8 mouse cellular contexts compared by ENCODE assay signal in the genomic region with DNA sequence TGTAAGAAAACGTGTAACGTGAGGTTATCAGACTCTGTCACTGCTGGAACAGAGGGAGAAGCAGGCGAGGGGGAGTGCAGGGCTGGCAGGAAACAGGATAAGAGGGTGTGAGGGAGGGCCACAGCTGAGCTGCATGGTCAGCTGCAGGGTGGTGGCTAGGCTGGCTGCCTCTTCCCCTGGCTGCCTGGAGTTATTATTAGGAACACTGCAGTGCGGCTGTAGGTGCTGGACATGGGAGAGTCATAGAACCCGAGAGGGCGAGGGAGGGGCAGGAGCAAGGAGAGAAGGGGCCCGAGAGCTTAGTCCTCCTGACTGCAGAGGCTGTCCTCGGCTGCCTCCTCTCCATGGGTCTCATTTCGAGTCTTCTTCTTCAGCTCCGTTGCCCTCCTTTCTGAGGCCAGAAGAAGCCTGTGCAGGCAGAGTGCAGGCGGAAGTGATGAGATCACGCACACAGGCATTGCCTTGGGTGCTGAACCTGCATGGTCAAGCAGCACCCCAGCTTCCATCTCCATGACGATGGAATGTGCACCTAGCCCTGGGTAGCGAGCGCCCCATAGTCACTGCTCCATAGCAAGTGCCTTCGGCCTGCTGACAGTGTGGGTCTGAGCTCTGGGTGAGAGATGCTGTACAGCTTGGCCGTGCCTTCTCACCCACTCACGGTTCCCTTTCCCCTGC. TPM values are rescaled to one million over a fixed set of nuclear protein-coding genes. Genes with fewer than 3 reads are reported as not detected.
DNase-seq lines count a peak whose midpoint lies in the region; ATAC-seq and TF ChIP-seq lines count a peak whose summit lies in the region.

No protein-coding gene starts in this region.

- no peak for TF ChIP-seq CTCF in lung, embryonic 14.5 days (IDR thresholded peaks at IDR 0.05; ENCODE audit: low read depth)
- no peak for TF ChIP-seq CTCF in thymus, adult 2 months (IDR thresholded peaks at IDR 0.05; ENCODE audit: borderline replicate concordance, control insufficient read depth, extremely low read depth, insufficient read depth, low read length, poor library complexity)

- peaks cover 10% of the 10 kb centered on the region; the same call in 1 of the 2 replicates for H3K4me1 ChIP-seq in lung, embryonic 14.5 days (ENCODE audit: insufficient read depth)
- H3K4me1 ChIP-seq in embryonic facial prominence, embryonic 10.5 days: peaks cover 61% of the 10 kb centered on the region
- peaks cover 59% of the 10 kb centered on the region for H3K4me1 ChIP-seq in heart, embryonic 13.5 days
- H3K4me1 ChIP-seq in midbrain, embryonic 12.5 days: peaks cover 40% of the 10 kb centered on the region
- peaks cover 26% of the 10 kb centered on the region for H3K4me1 ChIP-seq in thymus, adult 2 months (replicated peaks; ENCODE audit: control insufficient read depth, insufficient read depth, low read length)

- H3K36me3 ChIP-seq in lung, embryonic 14.5 days (ENCODE audit: insufficient read depth): peaks cover 22% of the 10 kb centered on the region
- peaks cover 73% of the 10 kb centered on the region for H3K36me3 ChIP-seq in embryonic facial prominence, embryonic 10.5 days (replicated peaks)
- H3K36me3 ChIP-seq in heart, embryonic 13.5 days: peaks cover 38% of the 10 kb centered on the region
- H3K36me3 ChIP-seq in midbrain, embryonic 12.5 days: peaks cover 33% of the 10 kb centered on the region
- peaks cover 13% of the 10 kb centered on the region for H3K36me3 ChIP-seq in thymus, adult 2 months (ENCODE audit: control insufficient read depth, insufficient read depth, low read length)

- H3K27me3 ChIP-seq in lung, embryonic 14.5 days (ENCODE audit: insufficient read depth, low read length): no peaks in the 10 kb centered on the region
- no peaks in the 10 kb centered on the region for H3K27me3 ChIP-seq in embryonic facial prominence, embryonic 10.5 days (replicated peaks; ENCODE audit: low read depth, poor library complexity, severe bottlenecking)
- no peaks in the 10 kb centered on the region for H3K27me3 ChIP-seq in heart, embryonic 13.5 days (replicated peaks)
- H3K27me3 ChIP-seq in midbrain, embryonic 12.5 days: no peaks in the 10 kb centered on the region
- H3K27me3 ChIP-seq in thymus, adult 2 months (ENCODE audit: control insufficient read depth, insufficient read depth, low read length): no peaks in the 10 kb centered on the region

- no peaks in the 10 kb centered on the region for H3K9me3 ChIP-seq in lung, embryonic 14.5 days (ENCODE audit: low read depth, low read length)
- H3K9me3 ChIP-seq in embryonic facial prominence, embryonic 10.5 days: no peaks in the 10 kb centered on the region
- no peaks in the 10 kb centered on the region for H3K9me3 ChIP-seq in heart, embryonic 13.5 days
- no peaks in the 10 kb centered on the region for H3K9me3 ChIP-seq in midbrain, embryonic 12.5 days

- peak overlapping the region; percentile 66 for H3K27ac ChIP-seq in lung, embryonic 14.5 days (ENCODE audit: low read depth)
- H3K27ac ChIP-seq in embryonic facial prominence, embryonic 10.5 days (replicated peaks): peak overlapping the region; percentile 51
- peak overlapping the region; percentile 96 for H3K27ac ChIP-seq in heart, embryonic 13.5 days (replicated peaks)
- 0 out of 2 replicates have a peak overlapping the region, but pooled peaks have one; percentile 35 for H3K27ac ChIP-seq in midbrain, embryonic 12.5 days (replicated peaks)
- H3K27ac ChIP-seq in thymus, adult 2 months (ENCODE audit: control insufficient read depth, insufficient read depth, low read length): no peak overlapping the region

- no peak for ATAC-seq in lung, embryonic 14.5 days (ENCODE audit: insufficient read depth)
- peak; percentile 34; the same call in 1 of the 2 replicates for ATAC-seq in heart, embryonic 13.5 days (ENCODE audit: extremely low read depth, insufficient number of reproducible peaks, low FRiP score, low TSS enrichment)
- no peak for ATAC-seq in midbrain, embryonic 12.5 days (ENCODE audit: low FRiP score, low read depth)

- peak overlapping the region; percentile 26 for H3K9ac ChIP-seq in lung, embryonic 14.5 days
- H3K9ac ChIP-seq in heart, embryonic 13.5 days: peak overlapping the region; percentile 88
- H3K9ac ChIP-seq in midbrain, embryonic 12.5 days (replicated peaks): peak overlapping the region; percentile 44

- TF ChIP-seq POLR2A in thymus, adult 2 months (IDR thresholded peaks at IDR 0.05; ENCODE audit: control insufficient read depth, extremely low read depth, insufficient read depth, low read length, poor library complexity): no peak

- no peak overlapping the region for H3K4me3 ChIP-seq in lung, embryonic 14.5 days (ENCODE audit: low read depth, low read length)
- peak overlapping the region; percentile 23 for H3K4me3 ChIP-seq in embryonic facial prominence, embryonic 10.5 days
- H3K4me3 ChIP-seq in heart, embryonic 13.5 days: peak overlapping the region; percentile 35
- no peak overlapping the region for H3K4me3 ChIP-seq in midbrain, embryonic 12.5 days
- no peak overlapping the region for H3K4me3 ChIP-seq in thymus, adult 2 months (ENCODE audit: control insufficient read depth, insufficient read depth, low read length)

- peak overlapping the region; percentile 32; the same call in 1 of the 2 replicates for H3K4me2 ChIP-seq in lung, embryonic 14.5 days
- H3K4me2 ChIP-seq in heart, embryonic 13.5 days: peak overlapping the region; percentile 96
- 0 out of 2 replicates have a peak overlapping the region, but pooled peaks have one; percentile 4 for H3K4me2 ChIP-seq in midbrain, embryonic 12.5 days (replicated peaks)

- WGBS in lung, embryonic 14.5 days: 50% methylated on average over 18 of the region's 18 CpGs
- 76% methylated on average over 18 of the region's 18 CpGs for WGBS in embryonic facial prominence, embryonic 10.5 days
- 26% methylated on average over 18 of the region's 18 CpGs for WGBS in heart, embryonic 13.5 days
- 72% methylated on average over 18 of the region's 18 CpGs for WGBS in midbrain, embryonic 12.5 days
- WGBS in thymus, adult 2 months: 77% methylated on average over 18 of the region's 18 CpGs

- DNase-seq in lung, embryonic 14.5 days: peak; percentile 43
- DNase-seq in lung, postnatal 25 days (ENCODE audit: low spot score): no peak
- no peak for DNase-seq in embryonic facial prominence, embryonic 10.5 days (ENCODE audit: low spot score)
- DNase-seq in kidney, postnatal 10 days: peak; percentile 62
- DNase-seq in thymus, adult 2 months: no peak
- DNase-seq in yolk sac, embryonic 10.5 days (ENCODE audit: low spot score): no peak

RNA-seq across cellular contexts. Expression of a gene that starts 3.3 kb away (rescaled TPM):
- polyA plus RNA-seq in lung, embryonic 14.5 days (2014; fragmentation: Nextera tagmentation; extraction: Ambion mirVana): 6.0 and 6.2 TPM in 2 replicates
- polyA plus RNA-seq in embryonic facial prominence, embryonic 10.5 days (2016; fragmentation: Nextera tagmentation; extraction: Ambion mirVana): 11.0 and 11.1 TPM in 2 replicates
- 9.4 and 9.5 TPM in 2 replicates for polyA plus RNA-seq in heart, embryonic 13.5 days (2015; fragmentation: Nextera tagmentation; extraction: Ambion mirVana)
- polyA plus RNA-seq in midbrain, embryonic 12.5 days (2016; fragmentation: Nextera tagmentation; extraction: Ambion mirVana): 18.7 and 18.8 TPM in 2 replicates
- polyA plus RNA-seq in thymus, adult 2 months (2012; rRNA removed): 90.4 and 94.6 TPM in 2 replicates

RNA-seq across cellular contexts. Expression of a gene that starts 16.7 kb away (rescaled TPM):
- polyA plus RNA-seq in lung, embryonic 14.5 days (2014; fragmentation: Nextera tagmentation; extraction: Ambion mirVana): 58.5 and 70.6 TPM in 2 replicates
- 94.1 and 99.4 TPM in 2 replicates for polyA plus RNA-seq in embryonic facial prominence, embryonic 10.5 days (2016; fragmentation: Nextera tagmentation; extraction: Ambion mirVana)
- 42.7 and 48.1 TPM in 2 replicates for polyA plus RNA-seq in heart, embryonic 13.5 days (2015; fragmentation: Nextera tagmentation; extraction: Ambion mirVana)
- polyA plus RNA-seq in midbrain, embryonic 12.5 days (2016; fragmentation: Nextera tagmentation; extraction: Ambion mirVana): 54.1 and 56.4 TPM in 2 replicates
- polyA plus RNA-seq in thymus, adult 2 months (2012; rRNA removed): 26.4 and 28.6 TPM in 2 replicates

RNA-seq across cellular contexts. Expression of a gene that starts 17.9 kb away (rescaled TPM):
- polyA plus RNA-seq in lung, embryonic 14.5 days (2014; fragmentation: Nextera tagmentation; extraction: Ambion mirVana): 1,954 TPM in 2 replicates
- polyA plus RNA-seq in embryonic facial prominence, embryonic 10.5 days (2016; fragmentation: Nextera tagmentation; extraction: Ambion mirVana): 2,731 and 2,955 TPM in 2 replicates
- 4,266 and 4,534 TPM in 2 replicates for polyA plus RNA-seq in heart, embryonic 13.5 days (2015; fragmentation: Nextera tagmentation; extraction: Ambion mirVana)
- 1,933 and 1,972 TPM in 2 replicates for polyA plus RNA-seq in midbrain, embryonic 12.5 days (2016; fragmentation: Nextera tagmentation; extraction: Ambion mirVana)
- 3,688 and 4,326 TPM in 2 replicates for polyA plus RNA-seq in thymus, adult 2 months (2012; rRNA removed)

RNA-seq across cellular contexts. Expression of a gene that starts 43.1 kb away (rescaled TPM):
- 151 and 167 TPM in 2 replicates for polyA plus RNA-seq in lung, embryonic 14.5 days (2014; fragmentation: Nextera tagmentation; extraction: Ambion mirVana)
- 261 and 263 TPM in 2 replicates for polyA plus RNA-seq in embryonic facial prominence, embryonic 10.5 days (2016; fragmentation: Nextera tagmentation; extraction: Ambion mirVana)
- polyA plus RNA-seq in heart, embryonic 13.5 days (2015; fragmentation: Nextera tagmentation; extraction: Ambion mirVana): 80.3 and 81.8 TPM in 2 replicates
- 183 and 192 TPM in 2 replicates for polyA plus RNA-seq in midbrain, embryonic 12.5 days (2016; fragmentation: Nextera tagmentation; extraction: Ambion mirVana)
- 430 and 598 TPM in 2 replicates for polyA plus RNA-seq in thymus, adult 2 months (2012; rRNA removed)

RNA-seq across cellular contexts. Expression of a gene that starts 43.2 kb away (rescaled TPM):
- polyA plus RNA-seq in lung, embryonic 14.5 days (2014; fragmentation: Nextera tagmentation; extraction: Ambion mirVana): 202 and 205 TPM in 2 replicates
- 207 and 214 TPM in 2 replicates for polyA plus RNA-seq in embryonic facial prominence, embryonic 10.5 days (2016; fragmentation: Nextera tagmentation; extraction: Ambion mirVana)
- polyA plus RNA-seq in heart, embryonic 13.5 days (2015; fragmentation: Nextera tagmentation; extraction: Ambion mirVana): 219 and 251 TPM in 2 replicates
- polyA plus RNA-seq in midbrain, embryonic 12.5 days (2016; fragmentation: Nextera tagmentation; extraction: Ambion mirVana): 165 and 172 TPM in 2 replicates
- polyA plus RNA-seq in thymus, adult 2 months (2012; rRNA removed): 68.1 and 70.7 TPM in 2 replicates

Comparison
In these comparisons a context has a peak if more than half of its experiments do, and no peak if none do; other contexts are left out.
1. DNase-seq: peak in lung, embryonic 14.5 days (single experiment) and kidney, postnatal 10 days (single experiment); none in lung, postnatal 25 days (single experiment), embryonic facial prominence, embryonic 10.5 days (single experiment), thymus, adult 2 months (single experiment) and yolk sac, embryonic 10.5 days (single experiment).
2. H3K4me2 ChIP-seq: peak in every context shown above with its lines; median percentile 96 in heart, embryonic 13.5 days; 32 in lung, embryonic 14.5 days; 4 in midbrain, embryonic 12.5 days.
3. H3K4me3 ChIP-seq: peak in embryonic facial prominence, embryonic 10.5 days (single experiment) and heart, embryonic 13.5 days (single experiment); none in lung, embryonic 14.5 days (single experiment), midbrain, embryonic 12.5 days (single experiment) and thymus, adult 2 months (single experiment).
4. H3K9ac ChIP-seq: peak in every context shown above with its lines; median percentile 88 in heart, embryonic 13.5 days; 44 in midbrain, embryonic 12.5 days; 26 in lung, embryonic 14.5 days.